Mouse (Mus musculus) limb, embryonic 11.5 days (tissue): Measurements from ENCODE around the gene Ccdc97. TPM values are rescaled to one million over a fixed set of nuclear protein-coding genes. Genes with fewer than 3 reads are reported as not detected.

ENCODE experiments used
- ATAC-seq: fragments of 200-750 bp; cut with Nextera tagmentation; 2 replicates; pipeline ENCODE4 v1.8.0; 2017; ENCODE audit warnings: low read depth; ENCODE audit not compliant: insufficient number of reproducible peaks, low FRiP score, low TSS enrichment
- DNase-seq: peaks from one replicate; pipeline ENCODE4 v3.0.0-alpha.2; 2015; ENCODE audit warnings: low spot score
- H3K27ac ChIP-seq: fragments of 300-500 bp; sonication (generic); replicated peaks from 2 replicates; pipeline ENCODE4 v1.5.1; 2014; ENCODE audit warnings: low read depth, mild to moderate bottlenecking, low read length
- H3K27me3 ChIP-seq: fragments of 300-500 bp; sonication (generic); 2 replicates; pipeline ENCODE4 v1.6.1; 2014; ENCODE audit warnings: mild to moderate bottlenecking, low read length, mixed read lengths; ENCODE audit not compliant: control insufficient read depth, insufficient read depth
- H3K36me3 ChIP-seq: fragments of 300-500 bp; sonication (generic); 2 replicates; pipeline ENCODE4 v1.6.1; 2014; ENCODE audit warnings: mild to moderate bottlenecking, low read length, moderate library complexity, mixed read lengths; ENCODE audit not compliant: control insufficient read depth, insufficient read depth
- H3K4me1 ChIP-seq: fragments of 300-500 bp; sonication (generic); 2 replicates; pipeline ENCODE4 v1.6.1; 2014; ENCODE audit warnings: low read length, mixed read lengths; ENCODE audit not compliant: control insufficient read depth, insufficient read depth
- H3K4me2 ChIP-seq: fragments of 300-500 bp; sonication (generic); 2 replicates; pipeline ENCODE4 v1.6.1; 2014; ENCODE audit warnings: low read depth, mild to moderate bottlenecking, moderate library complexity; ENCODE audit not compliant: severe bottlenecking
- H3K4me3 ChIP-seq: fragments of 300-500 bp; sonication (generic); 2 replicates; pipeline ENCODE4 v1.5.1; 2014; ENCODE audit warnings: low read depth, low read length
- H3K9ac ChIP-seq: fragments of 300-500 bp; sonication (generic); 2 replicates; pipeline ENCODE4 v1.6.1; 2014; ENCODE audit warnings: mild to moderate bottlenecking, low read length
- H3K9me3 ChIP-seq: fragments of 300-500 bp; sonication (generic); 2 replicates; pipeline ENCODE4 v1.6.1; 2016; ENCODE audit warnings: low read length; ENCODE audit not compliant: control insufficient read depth
- WGBS: fragments of 180-500 bp; shearing (Covaris S2); extraction: QIAGEN DNeasy Blood & Tissue Kit; methylation state at CpG from one replicate; pipeline ENCODE4 v1.1.7; 2014; 5-methylcytosine and 5-hydroxymethylcytosine counted together
- polyA plus RNA-seq: library from polyadenylated mRNA; unstranded; fragments of >200 nt; fragmentation: Nextera tagmentation; extraction: Ambion mirVana; gene quantifications from 2 replicates; pipeline ENCODE4 v1.2.1, GENCODE M21; 2014

Gene Ccdc97
- 33.1 and 35.3 TPM in 2 replicates for polyA plus RNA-seq

- H3K4me3 ChIP-seq = peak within 1 kb of the TSS; percentile 72
- ATAC-seq = peak; percentile 79
Observed at GRCm38 (mm10) chr7:25718788-25719417, at the start of gene Ccdc97. Gene Ccdc97, minus strand, starts transcription at chr7:25719088.

GRCm38 (mm10) chr7:25768229-25768628 is 49.3 kb upstream of the Ccdc97 start:
- ATAC-seq (no peak), DNase-seq (no peak)
- H3K9me3 ChIP-seq = no peaks in the 10 kb centered on the region
- H3K9ac ChIP-seq = no peak overlapping the region
- H3K27ac ChIP-seq = no peak overlapping the region
- 91% methylated on average over 5 of the region's 5 CpGs for WGBS
- H3K36me3 ChIP-seq = 0 out of 2 replicates have a peak, but pooled peaks cover 3% of the 10 kb centered on the region
- H3K4me1 ChIP-seq = no peaks in the 10 kb centered on the region
- no peak overlapping the region for H3K4me3 ChIP-seq
- no peak overlapping the region for H3K4me2 ChIP-seq
- H3K27me3 ChIP-seq = no peaks in the 10 kb centered on the region

More at GRCm38 (mm10) chr7:25718788-25719417, at the start of gene Ccdc97:
- 5% methylated on average over 32 of the region's 32 CpGs for WGBS
- peaks cover 35% of the 10 kb centered on the region for H3K36me3 ChIP-seq
- peak within 1 kb of the TSS; percentile 74 for H3K9ac ChIP-seq
- 0 out of 2 replicates have a peak, but pooled peaks cover 3% of the 10 kb centered on the region for H3K4me1 ChIP-seq
- no peaks in the 10 kb centered on the region for H3K27me3 ChIP-seq
- H3K27ac ChIP-seq = 0 out of 2 replicates have a peak within 1 kb of the TSS, but pooled peaks have one; percentile 47
- peak within 1 kb of the TSS; percentile 74 for H3K4me2 ChIP-seq
- no peaks in the 10 kb centered on the region for H3K9me3 ChIP-seq
- DNase-seq = peak; percentile 91

- DNase-seq = no peak
- no peak overlapping the region for H3K4me3 ChIP-seq
- H3K27me3 ChIP-seq = no peaks in the 10 kb centered on the region
- H3K36me3 ChIP-seq = 0 out of 2 replicates have a peak, but pooled peaks cover 3% of the 10 kb centered on the region
- WGBS = 90% methylated on average over 6 of the region's 6 CpGs
- no peaks in the 10 kb centered on the region for H3K4me1 ChIP-seq
- H3K9ac ChIP-seq = no peak overlapping the region
- H3K4me2 ChIP-seq = no peak overlapping the region
- ATAC-seq = no peak
- no peak overlapping the region for H3K27ac ChIP-seq
- no peaks in the 10 kb centered on the region for H3K9me3 ChIP-seq
Observed at GRCm38 (mm10) chr7:25766108-25766507, 47.2 kb upstream of the Ccdc97 start.

- H3K36me3 ChIP-seq = 0 out of 2 replicates have a peak, but pooled peaks cover 3% of the 10 kb centered on the region
- H3K27me3 ChIP-seq = no peaks in the 10 kb centered on the region
- no peak overlapping the region for H3K27ac ChIP-seq
- 60% methylated on average over 5 of the region's 5 CpGs for WGBS
- no peaks in the 10 kb centered on the region for H3K4me1 ChIP-seq
- no peaks in the 10 kb centered on the region for H3K9me3 ChIP-seq
- no peak for ATAC-seq
- H3K9ac ChIP-seq = no peak overlapping the region
- DNase-seq = no peak
- H3K4me2 ChIP-seq = no peak overlapping the region
- H3K4me3 ChIP-seq = no peak overlapping the region
Observed at GRCm38 (mm10) chr7:25764221-25764620, 45.3 kb upstream of the Ccdc97 start.

- Histone ChIP-seq H3K4me1 (no peaks in the 10 kb centered on the region), H3K36me3 (0 out of 2 replicates have a peak, but pooled peaks cover under 1% of the 10 kb centered on the region), H3K27ac (no peak overlapping the region), H3K9me3 (no peaks in the 10 kb centered on the region), H3K4me2 (no peak overlapping the region), H3K9ac (no peak overlapping the region), H3K27me3 (no peaks in the 10 kb centered on the region), H3K4me3 (no peak overlapping the region)
- no peak for DNase-seq
- ATAC-seq = no peak
- 73% methylated on average over 11 of the region's 11 CpGs for WGBS
Observed at GRCm38 (mm10) chr7:25763678-25764077, 44.8 kb upstream of the Ccdc97 start.

- WGBS = 90% methylated on average over 10 of the region's 10 CpGs
- no peaks in the 10 kb centered on the region for H3K9me3 ChIP-seq
- H3K4me3 ChIP-seq = no peak overlapping the region
- H3K4me2 ChIP-seq = no peak overlapping the region
- H3K27me3 ChIP-seq = no peaks in the 10 kb centered on the region
- no peaks in the 10 kb centered on the region for H3K4me1 ChIP-seq
- DNase-seq (no peak), ATAC-seq (no peak)
- no peak overlapping the region for H3K27ac ChIP-seq
- H3K36me3 ChIP-seq = no peaks in the 10 kb centered on the region
- no peak overlapping the region for H3K9ac ChIP-seq
Observed at GRCm38 (mm10) chr7:25761354-25761753, 42.5 kb upstream of the Ccdc97 start.

GRCm38 (mm10) chr7:25756011-25756410 is 37.1 kb upstream of the Ccdc97 start:
- no peaks in the 10 kb centered on the region for H3K27me3 ChIP-seq
- 1% methylated on average over 18 of the region's 18 CpGs for WGBS
- peak overlapping the region; percentile 38; the same call in 1 of the 2 replicates for H3K9ac ChIP-seq
- H3K4me1 ChIP-seq = peaks cover 9% of the 10 kb centered on the region; the same call in 1 of the 2 replicates
- DNase-seq (peak; percentile 93), ATAC-seq (peak; percentile 60)
- H3K4me2 ChIP-seq = peak overlapping the region; percentile 63
- H3K27ac ChIP-seq = peak overlapping the region; percentile 74
- no peaks in the 10 kb centered on the region for H3K36me3 ChIP-seq
- no peaks in the 10 kb centered on the region for H3K9me3 ChIP-seq
- peak overlapping the region; percentile 99 for H3K4me3 ChIP-seq

- no peaks in the 10 kb centered on the region for H3K27me3 ChIP-seq
- peaks cover 4% of the 10 kb centered on the region; the same call in 1 of the 2 replicates for H3K36me3 ChIP-seq
- peak overlapping the region; percentile 63 for H3K4me2 ChIP-seq
- DNase-seq = peak; percentile 76
- H3K9ac ChIP-seq = peak overlapping the region; percentile 38
- peaks cover 9% of the 10 kb centered on the region; the same call in 1 of the 2 replicates for H3K4me1 ChIP-seq
- ATAC-seq = peak; percentile 45
- peak overlapping the region; percentile 74 for H3K27ac ChIP-seq
- H3K9me3 ChIP-seq = no peaks in the 10 kb centered on the region
- peak overlapping the region; percentile 99 for H3K4me3 ChIP-seq
- under 1% methylated on average over 15 of the region's 15 CpGs for WGBS
Observed at GRCm38 (mm10) chr7:25755468-25755833, 36.6 kb upstream of the Ccdc97 start.
